Mouse (Mus musculus): Measurements from ENCODE around the gene Tle3. TPM values are rescaled to one million over a fixed set of nuclear protein-coding genes. Genes with fewer than 3 reads are reported as not detected.

Gene Tle3
- total and polyA plus RNA-seq, 3 experiments, result 29.7 to 162 (median 131) TPM

DNA sequence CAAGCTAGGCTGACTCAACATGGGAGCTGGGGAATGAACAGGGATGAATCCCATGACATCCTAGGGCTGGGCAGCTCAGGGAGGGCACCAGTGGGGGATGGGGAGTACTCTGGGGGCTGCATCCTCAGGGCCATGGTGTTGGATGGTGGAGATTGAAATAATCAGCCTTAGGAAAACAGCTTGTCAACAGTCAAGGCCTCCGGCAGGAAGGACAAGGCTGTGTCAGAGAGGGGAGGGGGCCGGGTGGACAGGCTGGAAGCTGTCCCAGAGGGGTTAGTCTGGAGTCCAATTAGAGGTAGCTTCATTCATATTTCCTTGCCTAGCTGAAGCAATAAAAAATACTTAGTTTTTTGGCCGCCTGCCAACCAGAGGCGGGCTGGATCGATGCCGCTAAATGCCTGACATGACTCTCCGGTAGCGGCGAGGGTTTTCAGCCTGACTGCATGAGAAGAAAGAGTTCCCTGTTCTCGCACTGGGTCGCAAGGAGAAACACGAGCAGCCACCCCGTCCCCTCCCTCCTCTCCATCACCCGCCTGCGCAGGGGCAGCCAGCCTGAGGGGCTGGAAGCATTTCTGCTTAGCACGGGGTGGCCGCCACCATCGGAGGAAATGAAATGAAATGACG is 32.9 kb downstream of the Tle3 start:
- DNase-seq (ENCODE audit: low spot score) (no peak), ATAC-seq (ENCODE audit: extremely low read depth, insufficient number of reproducible peaks, low FRiP score, poor library complexity, severe bottlenecking) (no peak)
- H3K4me3 ChIP-seq (ENCODE audit: low read depth, low read length), result no peak overlapping the region
- TF ChIP-seq CTCF (IDR thresholded peaks at IDR 0.05; ENCODE audit: low read depth, low read length) (no peak), TAL1 (conservative IDR thresholded peaks at IDR 0.05; ENCODE audit: low read depth, low read length) (no peak), POLR2AphosphoS5 (IDR thresholded peaks at IDR 0.05; ENCODE audit: insufficient replicate concordance, low read depth, low read length) (no peak), GATA1 (IDR thresholded peaks at IDR 0.05; ENCODE audit: borderline replicate concordance, low read length) (no peak), GATA2 (IDR thresholded peaks at IDR 0.05; ENCODE audit: borderline replicate concordance, low read depth, low read length) (no peak)
- H3K27me3 ChIP-seq (ENCODE audit: insufficient read depth, low read length), result no peaks in the 10 kb centered on the region; the same call in 1 of the 2 replicates
- peaks cover 100% of the 10 kb centered on the region for H3K36me3 ChIP-seq (replicated peaks)
- H3K9me3 ChIP-seq (replicated peaks), result no peaks in the 10 kb centered on the region
- H3K4me1 ChIP-seq (ENCODE audit: insufficient read depth, low read depth, low read length), result peaks cover 2% of the 10 kb centered on the region; the same call in 1 of the 2 replicates

DNA sequence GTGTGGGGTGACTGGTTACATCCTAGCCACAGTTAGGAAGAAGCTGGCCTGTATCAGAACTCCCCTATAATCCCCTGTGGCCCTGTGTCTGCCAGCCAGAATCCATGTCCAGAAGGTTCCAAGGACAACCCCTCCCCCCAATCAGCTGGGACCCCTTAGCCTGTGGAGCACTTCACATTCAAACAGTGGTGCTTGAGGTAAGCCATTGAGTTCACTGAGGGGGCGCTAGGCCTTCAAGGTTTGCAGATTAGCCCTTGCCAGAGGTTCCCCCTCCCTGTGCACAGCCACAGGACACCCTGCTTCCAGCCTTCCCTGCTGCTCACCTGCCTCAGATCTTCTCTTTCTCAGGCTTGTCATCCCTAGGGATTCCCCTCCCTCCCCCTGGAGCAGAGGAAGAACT is 34.2 kb downstream of the Tle3 start:
- Histone ChIP-seq H3K4me1 (ENCODE audit: insufficient read depth, low read depth, low read length) (peaks cover 2% of the 10 kb centered on the region; the same call in 1 of the 2 replicates), H3K9me3 (replicated peaks) (no peaks in the 10 kb centered on the region), H3K4me3 (ENCODE audit: low read depth, low read length) (no peak overlapping the region), H3K27me3 (ENCODE audit: insufficient read depth, low read length) (no peaks in the 10 kb centered on the region; the same call in 1 of the 2 replicates), H3K36me3 (replicated peaks) (peaks cover 100% of the 10 kb centered on the region)
- DNase-seq (ENCODE audit: low spot score) (no peak), ATAC-seq (ENCODE audit: extremely low read depth, insufficient number of reproducible peaks, low FRiP score, poor library complexity, severe bottlenecking) (no peak)
- TF ChIP-seq TAL1 (conservative IDR thresholded peaks at IDR 0.05; ENCODE audit: low read depth, low read length), result no peak
- no peak for TF ChIP-seq POLR2AphosphoS5 (IDR thresholded peaks at IDR 0.05; ENCODE audit: insufficient replicate concordance, low read depth, low read length)

DNA sequence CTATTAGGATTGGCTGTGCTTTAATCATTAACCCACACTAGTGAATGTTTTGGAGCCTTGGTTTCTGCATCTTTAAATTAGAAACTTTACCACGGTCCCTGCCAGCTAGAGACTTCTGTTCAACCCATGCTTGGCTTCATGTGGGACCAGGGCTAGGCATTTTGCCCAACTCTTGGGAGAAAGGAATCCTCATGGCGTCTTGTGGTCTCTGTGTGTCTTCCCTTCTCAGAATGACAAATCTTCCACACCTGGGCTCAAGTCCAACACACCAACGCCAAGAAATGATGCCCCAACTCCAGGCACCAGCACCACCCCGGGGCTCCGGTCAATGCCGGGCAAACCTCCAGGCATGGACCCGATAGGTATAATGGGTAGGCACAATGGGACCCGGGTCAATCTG is 36.9 kb downstream of the Tle3 start:
- ATAC-seq (ENCODE audit: extremely low read depth, insufficient number of reproducible peaks, low FRiP score, poor library complexity, severe bottlenecking) (no peak), DNase-seq (ENCODE audit: low spot score) (no peak)
- H3K36me3 ChIP-seq (replicated peaks), result peaks cover 100% of the 10 kb centered on the region
- H3K27me3 ChIP-seq (ENCODE audit: insufficient read depth, low read length), result no peaks in the 10 kb centered on the region
- no peak overlapping the region for H3K4me3 ChIP-seq (ENCODE audit: low read depth, low read length)
- no peaks in the 10 kb centered on the region for H3K9me3 ChIP-seq (replicated peaks)
- H3K4me1 ChIP-seq (ENCODE audit: insufficient read depth, low read depth, low read length), result no peaks in the 10 kb centered on the region
- TF ChIP-seq GATA2 (IDR thresholded peaks at IDR 0.05; ENCODE audit: borderline replicate concordance, low read depth, low read length) (no peak), GATA1 (IDR thresholded peaks at IDR 0.05; ENCODE audit: borderline replicate concordance, low read length) (no peak), CTCF (IDR thresholded peaks at IDR 0.05; ENCODE audit: low read depth, low read length) (no peak), POLR2AphosphoS5 (IDR thresholded peaks at IDR 0.05; ENCODE audit: insufficient replicate concordance, low read depth, low read length) (no peak), TAL1 (conservative IDR thresholded peaks at IDR 0.05; ENCODE audit: low read depth, low read length) (no peak)

DNA sequence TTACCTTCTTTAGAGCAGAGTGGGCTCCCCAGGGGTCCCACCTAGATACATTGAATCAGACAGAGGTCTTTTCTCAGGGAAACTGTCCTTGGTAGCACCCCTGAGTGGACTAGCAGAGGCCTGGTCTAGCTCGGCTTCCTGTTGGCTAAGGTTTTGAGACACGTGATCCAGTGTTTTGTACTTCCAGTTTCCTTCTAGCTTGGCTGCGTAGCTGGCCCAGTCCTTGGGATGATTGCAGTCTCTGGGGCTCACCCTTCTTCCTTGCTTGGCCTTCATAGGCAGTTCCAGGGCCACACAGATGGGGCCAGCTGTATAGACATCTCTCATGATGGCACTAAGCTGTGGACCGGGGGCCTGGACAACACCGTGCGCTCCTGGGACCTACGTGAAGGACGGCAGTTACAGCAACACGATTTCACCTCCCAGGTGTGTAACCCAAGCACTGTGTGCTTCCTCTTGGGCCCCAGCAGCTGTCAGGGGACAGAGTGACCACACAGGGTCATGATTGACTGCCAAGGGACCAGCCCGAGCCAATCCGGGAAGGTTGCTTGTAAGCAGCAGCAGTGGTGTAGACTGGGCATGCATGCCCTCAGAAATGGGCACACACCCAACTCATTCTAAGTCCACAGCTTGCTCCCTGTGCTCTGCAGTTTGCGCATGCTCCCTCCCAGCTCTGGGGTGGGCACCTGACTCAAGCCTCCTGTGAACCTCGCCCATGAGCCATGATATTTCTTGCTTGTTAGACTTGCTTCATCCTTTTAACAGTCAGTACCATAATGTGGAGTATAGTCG is 41.7 kb downstream of the Tle3 start:
- no peak for DNase-seq (ENCODE audit: low spot score)
- no peaks in the 10 kb centered on the region; the same call in 1 of the 2 replicates for H3K4me1 ChIP-seq (ENCODE audit: insufficient read depth, low read depth, low read length)
- H3K4me3 ChIP-seq (ENCODE audit: low read depth, low read length), result no peak overlapping the region
- no peak for ATAC-seq (ENCODE audit: extremely low read depth, insufficient number of reproducible peaks, low FRiP score, poor library complexity, severe bottlenecking)
- peaks cover 96% of the 10 kb centered on the region for H3K36me3 ChIP-seq (replicated peaks)
- no peak for TF ChIP-seq POLR2AphosphoS5 (IDR thresholded peaks at IDR 0.05; ENCODE audit: insufficient replicate concordance, low read depth, low read length)
- TF ChIP-seq GATA1 (IDR thresholded peaks at IDR 0.05; ENCODE audit: borderline replicate concordance, low read length), result no peak
- no peak for TF ChIP-seq GATA2 (IDR thresholded peaks at IDR 0.05; ENCODE audit: borderline replicate concordance, low read depth, low read length)
- TF ChIP-seq TAL1 (conservative IDR thresholded peaks at IDR 0.05; ENCODE audit: low read depth, low read length), result no peak
- TF ChIP-seq CTCF (IDR thresholded peaks at IDR 0.05; ENCODE audit: low read depth, low read length), result no peak
- H3K27me3 ChIP-seq (ENCODE audit: insufficient read depth, low read length), result no peaks in the 10 kb centered on the region
- H3K9me3 ChIP-seq (replicated peaks), result no peaks in the 10 kb centered on the region

DNA sequence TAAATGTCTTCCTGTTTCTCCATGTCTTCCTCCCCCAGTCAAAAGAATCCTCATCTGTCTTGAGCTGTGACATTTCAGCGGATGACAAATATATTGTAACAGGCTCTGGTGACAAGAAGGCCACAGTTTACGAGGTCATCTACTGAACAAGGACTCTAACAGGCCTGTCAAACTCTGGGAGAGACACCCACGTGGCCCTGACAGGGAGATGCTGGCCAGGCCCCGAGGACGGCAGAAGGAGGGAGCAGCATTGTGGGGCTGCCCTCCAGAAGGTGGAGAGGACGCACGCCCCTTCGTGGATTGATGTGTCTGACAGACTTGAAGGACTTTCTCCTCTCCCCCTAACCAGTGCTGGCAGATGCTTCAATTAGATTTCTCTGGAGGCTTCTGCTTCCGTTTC is 44.4 kb downstream of the Tle3 start:
- ATAC-seq (ENCODE audit: extremely low read depth, insufficient number of reproducible peaks, low FRiP score, poor library complexity, severe bottlenecking), result no peak
- no peaks in the 10 kb centered on the region; the same call in 1 of the 2 replicates for H3K4me1 ChIP-seq (ENCODE audit: insufficient read depth, low read depth, low read length)
- H3K4me3 ChIP-seq (ENCODE audit: low read depth, low read length), result no peak overlapping the region
- no peak for TF ChIP-seq POLR2AphosphoS5 (IDR thresholded peaks at IDR 0.05; ENCODE audit: insufficient replicate concordance, low read depth, low read length)
- TF ChIP-seq GATA1 (IDR thresholded peaks at IDR 0.05; ENCODE audit: borderline replicate concordance, low read length), result no peak
- no peak for TF ChIP-seq TAL1 (conservative IDR thresholded peaks at IDR 0.05; ENCODE audit: low read depth, low read length)
- no peak for TF ChIP-seq CTCF (IDR thresholded peaks at IDR 0.05; ENCODE audit: low read depth, low read length)
- no peak for TF ChIP-seq GATA2 (IDR thresholded peaks at IDR 0.05; ENCODE audit: borderline replicate concordance, low read depth, low read length)
- H3K9me3 ChIP-seq (replicated peaks), result no peaks in the 10 kb centered on the region
- H3K36me3 ChIP-seq (replicated peaks), result peaks cover 74% of the 10 kb centered on the region
- DNase-seq (ENCODE audit: low spot score), result no peak
- no peaks in the 10 kb centered on the region for H3K27me3 ChIP-seq (ENCODE audit: insufficient read depth, low read length)

DNA sequence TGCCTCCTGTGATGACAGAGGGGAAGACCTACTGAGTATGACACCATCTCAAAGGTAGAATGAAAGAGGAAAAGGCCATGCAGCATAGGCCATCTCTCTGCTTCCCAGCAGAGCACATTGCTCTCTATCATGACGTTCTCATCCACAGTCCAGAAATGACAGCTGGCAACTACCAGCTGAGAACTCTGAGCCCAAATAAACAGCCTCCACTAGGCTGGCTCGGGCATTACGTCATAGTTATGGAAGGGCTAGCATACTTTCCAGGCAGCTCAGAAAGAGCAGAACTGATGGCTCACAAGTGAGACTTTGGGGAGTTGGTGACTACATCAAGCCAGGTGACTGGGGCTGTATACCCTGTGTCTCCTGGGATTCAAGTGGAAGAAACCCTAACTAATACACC is 49.5 kb downstream of the Tle3 start:
- no peak for TF ChIP-seq GATA1 (IDR thresholded peaks at IDR 0.05; ENCODE audit: borderline replicate concordance, low read length)
- TF ChIP-seq CTCF (IDR thresholded peaks at IDR 0.05; ENCODE audit: low read depth, low read length), result no peak
- no peak for TF ChIP-seq GATA2 (IDR thresholded peaks at IDR 0.05; ENCODE audit: borderline replicate concordance, low read depth, low read length)
- TF ChIP-seq POLR2AphosphoS5 (IDR thresholded peaks at IDR 0.05; ENCODE audit: insufficient replicate concordance, low read depth, low read length), result no peak
- no peak for TF ChIP-seq TAL1 (conservative IDR thresholded peaks at IDR 0.05; ENCODE audit: low read depth, low read length)
- DNase-seq (ENCODE audit: low spot score), result no peak

More for the DNA sequence above, 49.5 kb downstream of the Tle3 start:
- H3K27me3 ChIP-seq (ENCODE audit: insufficient read depth, low read length), result peaks cover 3% of the 10 kb centered on the region; the same call in 1 of the 2 replicates
- peaks cover 23% of the 10 kb centered on the region for H3K36me3 ChIP-seq (replicated peaks)
- no peaks in the 10 kb centered on the region; the same call in 1 of the 2 replicates for H3K4me1 ChIP-seq (ENCODE audit: insufficient read depth, low read depth, low read length)
- no peak for ATAC-seq (ENCODE audit: extremely low read depth, insufficient number of reproducible peaks, low FRiP score, poor library complexity, severe bottlenecking)
- H3K9me3 ChIP-seq (replicated peaks), result no peaks in the 10 kb centered on the region
- H3K4me3 ChIP-seq (ENCODE audit: low read depth, low read length), result no peak overlapping the region

All from G1E (cell line).